Mouse (Mus musculus) intestine, embryonic 15.5 days (tissue): ENCODE measurements around the gene Fuom. TPM values are rescaled to one million over a fixed set of nuclear protein-coding genes. Genes with fewer than 3 reads are reported as not detected.

Experiments used
- ATAC-seq: fragments of 200-750 bp; cut with Nextera tagmentation; 2 replicates; pipeline ENCODE4 v1.8.0; 2017; ENCODE audit warnings: moderate TSS enrichment, moderate library complexity
- H3K27ac ChIP-seq: fragments of 300-500 bp; sonication (generic); 2 replicates; pipeline ENCODE4 v1.5.1; 2015; ENCODE audit warnings: mild to moderate bottlenecking, inconsistent platforms
- H3K27me3 ChIP-seq: fragments of 300-500 bp; sonication (generic); replicated peaks from 2 replicates; pipeline ENCODE4 v1.6.1; 2015; ENCODE audit warnings: inconsistent platforms
- H3K36me3 ChIP-seq: fragments of 300-500 bp; sonication (generic); 2 replicates; pipeline ENCODE4 v1.6.1; 2015; ENCODE audit warnings: inconsistent platforms
- H3K4me1 ChIP-seq: fragments of 300-500 bp; sonication (generic); replicated peaks from 2 replicates; pipeline ENCODE4 v1.6.1; 2015; ENCODE audit warnings: inconsistent platforms
- H3K4me2 ChIP-seq: fragments of 300-500 bp; sonication (generic); replicated peaks from 2 replicates; pipeline ENCODE4 v1.6.1; 2015; ENCODE audit warnings: mild to moderate bottlenecking, inconsistent platforms
- H3K4me3 ChIP-seq: fragments of 300-500 bp; sonication (generic); replicated peaks from 2 replicates; pipeline ENCODE4 v1.5.1; 2015; ENCODE audit warnings: inconsistent platforms
- H3K9ac ChIP-seq: fragments of 300-500 bp; sonication (generic); 2 replicates; pipeline ENCODE4 v1.6.1; 2015; ENCODE audit warnings: inconsistent platforms
- H3K9me3 ChIP-seq: fragments of 300-500 bp; sonication (generic); 2 replicates; pipeline ENCODE4 v1.6.1; 2016; ENCODE audit warnings: inconsistent platforms
- WGBS: fragments of 180-500 bp; shearing (Covaris S2); methylation state at CpG from one replicate; pipeline ENCODE4 v1.1.7; 2015; 5-methylcytosine and 5-hydroxymethylcytosine counted together
- polyA plus RNA-seq: library from polyadenylated mRNA; unstranded; fragments of >200 nt; fragmentation: Nextera tagmentation; extraction: Ambion mirVana; gene quantifications from 2 replicates; pipeline ENCODE4 v1.2.1, GENCODE M21; 2015

Fuom gene
- polyA plus RNA-seq, 1 experiment from 2014 or later, result 53.5 TPM

DNA sequence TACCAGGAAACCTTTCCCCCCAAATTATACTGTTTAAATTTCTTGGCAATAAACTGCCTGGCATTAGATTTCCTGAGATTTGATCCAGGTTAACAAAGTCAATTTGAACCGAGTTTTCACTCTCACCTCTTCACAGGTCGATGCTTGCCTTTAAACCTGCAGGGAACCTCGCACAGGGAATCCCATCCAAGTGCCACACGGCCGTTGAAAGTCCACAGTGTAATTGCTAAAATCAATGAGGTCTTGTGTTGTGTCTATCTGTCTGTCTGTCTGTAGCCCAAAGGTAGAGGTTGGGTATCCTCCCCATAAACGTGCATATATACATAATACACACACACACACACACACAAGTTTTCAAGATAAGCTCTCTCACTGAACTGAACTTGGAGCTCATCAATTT is 34.8 kb downstream of the Fuom start:
- no peak overlapping the region for H3K4me2 ChIP-seq
- ATAC-seq, result no peak
- WGBS, result 53% methylated on average over 6 of the region's 6 CpGs
- H3K36me3 ChIP-seq, result no peaks in the 10 kb centered on the region
- no peak overlapping the region for H3K9ac ChIP-seq
- peaks cover 25% of the 10 kb centered on the region for H3K27me3 ChIP-seq
- H3K4me1 ChIP-seq, result peaks cover 6% of the 10 kb centered on the region; the same call in 1 of the 2 replicates
- H3K27ac ChIP-seq, result no peak overlapping the region
- H3K9me3 ChIP-seq, result no peaks in the 10 kb centered on the region
- no peak overlapping the region for H3K4me3 ChIP-seq

DNA sequence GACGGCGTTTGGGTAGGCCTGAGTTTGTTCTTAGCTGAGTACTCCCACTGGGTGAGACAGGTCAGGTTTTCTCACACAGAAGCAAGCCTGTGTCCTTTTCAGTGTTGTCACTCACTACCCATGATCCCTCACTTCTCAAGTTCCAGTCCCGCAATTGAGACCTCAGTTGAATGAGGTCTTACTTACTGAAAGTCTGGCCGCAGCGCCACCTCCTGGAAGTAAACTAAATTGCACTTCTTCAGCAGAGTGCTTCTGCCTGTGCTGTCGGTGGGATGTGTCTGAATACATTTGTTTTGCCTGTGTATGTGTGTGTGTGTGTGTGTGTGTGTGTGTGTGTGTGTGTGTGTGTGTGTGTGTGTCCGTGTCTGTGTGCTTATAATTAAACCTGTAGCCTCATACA is 39.1 kb downstream of the Fuom start:
- ATAC-seq, result no peak
- Histone ChIP-seq H3K9me3 (no peaks in the 10 kb centered on the region), H3K4me2 (no peak overlapping the region), H3K9ac (no peak overlapping the region), H3K4me3 (no peak overlapping the region), H3K27ac (no peak overlapping the region), H3K4me1 (peaks cover 18% of the 10 kb centered on the region), H3K36me3 (no peaks in the 10 kb centered on the region), H3K27me3 (peaks cover 68% of the 10 kb centered on the region)
- 17% methylated on average over 7 of the region's 7 CpGs for WGBS

DNA sequence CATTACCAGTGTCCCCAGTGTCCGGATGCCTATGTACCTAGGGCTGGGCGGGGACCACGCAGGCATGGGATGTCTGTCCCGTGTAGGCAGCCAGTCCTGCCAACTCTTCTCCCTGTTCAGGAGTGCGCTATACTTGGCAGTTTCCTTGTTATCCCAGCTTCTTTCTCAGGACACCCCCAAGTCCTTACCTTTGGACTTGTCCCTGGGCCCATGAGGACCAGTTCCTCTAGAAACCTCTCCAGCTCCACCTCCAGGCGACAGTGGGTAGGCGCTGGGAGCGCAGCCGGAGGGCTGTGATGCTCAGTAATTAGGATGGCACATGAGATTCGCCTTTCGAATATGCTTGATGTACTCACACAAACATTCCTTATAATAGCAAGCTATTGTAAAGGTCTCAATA is 39.9 kb downstream of the Fuom start:
- H3K4me3 ChIP-seq, result no peak overlapping the region
- H3K4me2 ChIP-seq, result peak overlapping the region; percentile 86; the same call in 1 of the 2 replicates
- peaks cover 23% of the 10 kb centered on the region for H3K4me1 ChIP-seq
- H3K27ac ChIP-seq, result no peak overlapping the region
- ATAC-seq, result peak; percentile 55
- peaks cover 76% of the 10 kb centered on the region for H3K27me3 ChIP-seq
- 17% methylated on average over 11 of the region's 11 CpGs for WGBS
- H3K9me3 ChIP-seq, result no peaks in the 10 kb centered on the region
- H3K36me3 ChIP-seq, result no peaks in the 10 kb centered on the region
- H3K9ac ChIP-seq, result no peak overlapping the region

DNA sequence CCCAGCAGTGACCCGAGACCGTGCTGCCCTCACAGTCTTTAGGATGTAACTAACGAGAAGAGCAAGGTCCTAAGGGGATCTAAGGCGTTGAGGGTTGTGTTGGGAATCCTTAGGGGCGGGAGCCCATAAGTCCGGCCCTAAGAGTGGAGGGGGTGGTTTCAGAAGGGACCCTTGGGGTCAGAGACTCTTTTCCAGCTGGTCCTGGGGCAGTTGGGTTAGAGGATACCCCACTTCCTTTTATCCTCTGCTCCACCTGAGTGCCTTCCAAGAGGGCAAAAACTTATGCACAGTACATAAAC is 40.5 kb downstream of the Fuom start:
- Histone ChIP-seq H3K27me3 (peaks cover 81% of the 10 kb centered on the region), H3K9ac (no peak overlapping the region)
- ATAC-seq, result no peak

DNA sequence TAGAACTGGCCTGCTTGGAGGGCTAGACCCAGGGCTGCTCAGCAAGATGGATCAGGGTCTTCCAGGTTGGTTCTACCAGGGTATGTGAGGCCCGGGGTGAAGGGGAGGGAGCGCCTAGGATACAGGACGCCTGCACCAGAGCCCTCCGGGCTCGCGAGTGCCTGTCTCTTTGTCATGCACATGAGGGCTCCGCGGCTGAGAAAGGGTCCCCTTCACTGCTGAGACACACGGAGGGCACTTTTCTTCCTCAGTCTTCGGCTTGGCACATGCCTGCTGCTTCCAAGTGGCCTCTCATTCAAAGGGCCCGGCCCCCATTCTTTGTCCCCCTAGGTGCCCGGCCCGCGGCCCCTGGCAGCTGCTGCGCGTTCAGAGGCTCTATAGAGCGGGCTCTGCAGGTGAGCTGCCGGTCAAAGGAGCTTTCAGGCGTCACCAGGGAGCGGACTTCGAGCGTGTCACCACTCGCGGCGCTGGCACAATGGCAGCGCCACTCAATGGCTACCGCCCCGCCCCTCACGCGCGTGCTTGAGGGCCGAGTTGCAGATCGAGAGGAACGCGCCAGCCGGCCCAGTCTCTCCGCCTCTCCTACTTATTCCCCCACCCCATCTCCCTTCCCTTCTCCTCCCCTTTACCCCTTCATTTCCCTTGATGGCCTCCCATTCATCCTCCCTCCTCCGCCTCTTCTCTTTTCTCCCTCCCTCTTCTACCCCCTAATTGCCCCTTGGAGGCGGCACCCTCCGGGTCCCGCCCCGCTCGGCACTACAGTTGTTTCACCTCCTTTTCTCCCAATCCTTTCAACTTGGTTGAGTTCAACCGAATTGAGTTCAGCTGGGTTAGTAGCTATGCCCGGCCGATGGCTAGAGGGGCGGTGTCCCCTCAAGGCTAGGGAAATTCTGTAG is 41.1 kb downstream of the Fuom start:
- ATAC-seq, result peak; percentile 40
- no peak overlapping the region for H3K27ac ChIP-seq
- H3K27me3 ChIP-seq, result peaks cover 87% of the 10 kb centered on the region
- H3K4me1 ChIP-seq, result peaks cover 23% of the 10 kb centered on the region
- H3K4me2 ChIP-seq, result peak overlapping the region; percentile 86
- H3K4me3 ChIP-seq, result peak overlapping the region; percentile 36
- peak overlapping the region; percentile 14; the same call in 1 of the 2 replicates for H3K9ac ChIP-seq
- WGBS, result under 1% methylated on average over 47 of the region's 47 CpGs
- no peaks in the 10 kb centered on the region for H3K36me3 ChIP-seq
- H3K9me3 ChIP-seq, result no peaks in the 10 kb centered on the region

More for the DNA sequence above, 40.5 kb downstream of the Fuom start:
- peak overlapping the region; percentile 86 for H3K4me2 ChIP-seq
- 3% methylated on average over 6 of the region's 6 CpGs for WGBS
- peak overlapping the region; percentile 36 for H3K4me3 ChIP-seq
- no peaks in the 10 kb centered on the region for H3K36me3 ChIP-seq
- peaks cover 23% of the 10 kb centered on the region for H3K4me1 ChIP-seq
- no peaks in the 10 kb centered on the region for H3K9me3 ChIP-seq
- H3K27ac ChIP-seq, result no peak overlapping the region

DNA sequence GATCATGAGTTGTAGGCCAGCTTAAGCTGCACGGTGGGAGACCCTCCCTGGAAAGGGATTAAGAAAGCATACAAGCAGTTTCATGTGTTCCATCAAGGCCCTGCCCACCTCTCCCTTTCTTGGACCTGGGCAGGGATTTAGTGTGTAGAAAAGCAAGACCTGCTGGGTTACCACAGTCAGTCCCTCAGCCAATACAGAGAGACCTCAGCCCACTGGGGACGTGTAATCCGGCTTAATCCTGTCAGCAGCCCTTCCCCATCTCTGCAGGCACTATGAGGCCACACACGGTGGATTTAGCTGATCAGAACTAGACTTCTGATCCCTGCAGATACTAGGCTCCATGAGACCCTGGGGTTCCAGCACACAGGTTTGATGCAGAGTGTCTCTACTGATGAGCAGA is 42.6 kb downstream of the Fuom start:
- no peak overlapping the region for H3K4me3 ChIP-seq
- H3K4me1 ChIP-seq, result peaks cover 23% of the 10 kb centered on the region
- no peaks in the 10 kb centered on the region for H3K36me3 ChIP-seq
- H3K27ac ChIP-seq, result no peak overlapping the region
- H3K9ac ChIP-seq, result no peak overlapping the region
- 47% methylated on average over 4 of the region's 4 CpGs for WGBS
- H3K4me2 ChIP-seq, result no peak overlapping the region
- H3K27me3 ChIP-seq, result peaks cover 84% of the 10 kb centered on the region
- no peak for ATAC-seq
- no peaks in the 10 kb centered on the region for H3K9me3 ChIP-seq

DNA sequence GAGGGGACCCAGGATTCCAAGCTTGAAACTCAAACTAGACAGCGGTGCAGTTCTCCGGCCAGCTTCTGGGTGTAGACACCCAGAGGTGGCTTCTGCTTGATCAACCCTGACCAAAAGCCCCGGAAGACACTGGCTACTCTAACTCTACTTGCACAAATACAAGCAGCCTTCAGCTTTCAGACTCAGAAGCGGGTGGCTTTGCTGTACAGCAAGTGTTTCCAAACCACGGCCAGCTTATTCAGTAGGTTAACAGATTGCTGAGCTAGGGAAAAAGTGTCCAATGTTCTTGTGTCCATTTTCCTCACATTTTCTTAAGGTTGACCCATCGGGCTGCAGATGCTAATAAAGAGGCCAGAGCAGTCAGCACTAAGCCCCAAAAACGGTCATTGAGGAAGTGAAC is 43.7 kb downstream of the Fuom start:
- 33% methylated on average over 7 of the region's 7 CpGs for WGBS
- Histone ChIP-seq H3K9ac (peak overlapping the region; percentile 45; the same call in 1 of the 2 replicates), H3K4me3 (peak overlapping the region; percentile 43), H3K36me3 (no peaks in the 10 kb centered on the region), H3K4me1 (peaks cover 23% of the 10 kb centered on the region), H3K4me2 (peak overlapping the region; percentile 91), H3K27ac (no peak overlapping the region), H3K27me3 (peaks cover 75% of the 10 kb centered on the region), H3K9me3 (no peaks in the 10 kb centered on the region)
- no peak for ATAC-seq

DNA sequence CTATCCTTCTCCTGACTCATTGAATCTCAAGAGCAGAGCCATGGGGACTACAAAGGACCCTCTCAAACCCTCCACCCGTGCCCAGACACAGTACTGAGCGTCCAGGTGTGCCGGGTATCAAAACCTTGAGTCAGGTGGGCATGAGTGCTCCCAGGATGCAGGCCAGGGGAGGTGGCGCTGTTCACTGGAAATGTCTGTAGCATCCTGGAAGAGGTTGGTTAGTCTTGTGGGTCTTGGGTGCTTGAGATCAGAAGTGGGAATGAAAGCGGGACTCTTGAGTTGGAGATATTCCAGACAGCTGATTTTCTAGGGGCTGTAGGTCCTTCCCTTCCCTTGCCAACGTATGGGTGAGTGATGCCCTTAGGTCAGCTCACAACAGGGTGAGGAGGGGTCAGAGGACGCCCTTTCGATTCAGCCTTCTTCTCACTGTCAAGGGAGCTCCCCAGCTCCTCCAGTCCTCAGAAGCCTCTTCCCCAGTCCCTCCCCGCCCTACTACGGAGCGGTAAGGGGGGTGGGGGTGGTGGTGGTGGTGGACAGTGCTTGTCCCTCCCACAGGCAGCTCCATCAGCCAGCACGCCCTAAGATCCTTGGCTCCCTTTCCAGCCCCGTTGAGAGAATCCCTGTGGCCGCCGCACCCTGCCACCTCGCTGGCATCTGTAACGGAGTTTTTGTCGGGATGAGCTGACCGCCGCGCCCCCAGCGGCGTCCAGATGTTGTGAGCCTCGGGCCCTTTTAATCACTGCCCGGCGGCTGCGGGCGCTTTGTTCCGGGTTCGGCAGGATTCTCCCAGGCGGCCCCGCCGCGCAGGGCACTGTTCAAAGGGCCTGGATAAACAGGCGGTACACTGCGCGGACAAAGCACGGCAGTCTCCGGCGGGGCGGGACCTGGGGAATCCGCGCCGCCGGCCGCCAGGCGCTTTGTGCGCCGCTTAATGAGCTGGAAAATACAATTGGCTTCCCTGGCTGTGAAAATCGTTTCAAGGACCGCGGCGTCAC is 44.5 kb downstream of the Fuom start:
- WGBS, result 3% methylated on average over 53 of the region's 53 CpGs
- no peak overlapping the region for H3K27ac ChIP-seq
- H3K36me3 ChIP-seq, result no peaks in the 10 kb centered on the region
- peaks cover 23% of the 10 kb centered on the region for H3K4me1 ChIP-seq
- H3K27me3 ChIP-seq, result peaks cover 78% of the 10 kb centered on the region
- peak overlapping the region; percentile 91 for H3K4me2 ChIP-seq
- H3K9me3 ChIP-seq, result no peaks in the 10 kb centered on the region
- peak; percentile 60 for ATAC-seq
- H3K4me3 ChIP-seq, result peak overlapping the region; percentile 43
- H3K9ac ChIP-seq, result peak overlapping the region; percentile 45

DNA sequence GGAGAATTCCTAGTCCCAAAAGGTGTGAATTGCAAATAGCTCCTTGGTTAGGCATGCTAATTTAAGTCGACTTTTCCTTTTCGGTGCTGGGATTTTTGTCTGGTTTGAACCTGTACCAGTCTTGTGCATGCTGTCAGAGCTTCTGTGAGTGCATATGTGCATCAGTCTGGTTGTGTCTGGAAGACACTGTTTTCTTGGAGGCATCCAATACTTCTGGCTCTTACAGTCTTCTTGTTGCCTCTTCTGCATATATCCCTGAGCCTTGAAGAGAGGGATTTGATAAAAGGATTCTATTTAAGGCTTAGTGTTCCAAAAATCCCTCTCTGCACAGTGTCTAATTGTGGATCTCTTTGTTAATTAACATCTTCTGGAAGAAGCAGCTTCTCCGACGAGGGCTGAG is 48.1 kb downstream of the Fuom start:
- peaks cover 72% of the 10 kb centered on the region for H3K27me3 ChIP-seq
- 80% methylated on average over 4 of the region's 4 CpGs for WGBS
- ATAC-seq, result no peak

DNA sequence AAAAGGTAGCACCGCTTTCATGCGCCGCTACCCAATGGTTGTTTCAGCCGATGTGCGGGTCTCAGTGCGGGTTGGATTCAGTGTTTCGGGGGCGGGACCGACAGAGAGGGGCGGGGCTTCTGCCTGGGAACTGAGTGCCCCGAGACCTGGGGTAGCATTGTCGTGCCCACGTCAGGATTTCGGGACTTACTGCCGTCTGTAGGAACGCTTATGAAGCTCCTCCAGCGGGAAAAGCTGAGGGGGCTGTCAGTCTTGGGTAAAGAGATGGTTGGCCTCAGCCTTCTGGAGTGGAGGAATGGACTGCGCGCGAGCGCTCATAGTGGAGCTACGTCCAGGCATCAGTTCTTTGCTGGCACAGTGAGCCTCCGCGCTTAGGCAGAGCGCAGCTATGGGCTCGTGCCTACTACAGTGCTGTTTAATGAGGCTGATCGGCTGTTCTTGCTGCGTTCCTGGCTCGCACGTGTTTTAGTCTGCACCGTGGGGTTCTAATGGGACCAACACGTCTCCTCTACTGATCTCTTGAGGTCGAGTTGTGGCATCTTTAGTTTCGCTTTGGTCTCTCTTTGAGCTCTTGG is 53.0 kb downstream of the Fuom start:
- WGBS, result under 1% methylated on average over 34 of the region's 34 CpGs
- no peak overlapping the region for H3K9ac ChIP-seq
- peaks cover 84% of the 10 kb centered on the region for H3K27me3 ChIP-seq

More for the DNA sequence above, 48.1 kb downstream of the Fuom start:
- no peak overlapping the region for H3K27ac ChIP-seq
- peaks cover 15% of the 10 kb centered on the region for H3K4me1 ChIP-seq
- H3K4me3 ChIP-seq, result no peak overlapping the region
- H3K9me3 ChIP-seq, result no peaks in the 10 kb centered on the region
- H3K36me3 ChIP-seq, result no peaks in the 10 kb centered on the region
- no peak overlapping the region for H3K4me2 ChIP-seq
- no peak overlapping the region for H3K9ac ChIP-seq

DNA sequence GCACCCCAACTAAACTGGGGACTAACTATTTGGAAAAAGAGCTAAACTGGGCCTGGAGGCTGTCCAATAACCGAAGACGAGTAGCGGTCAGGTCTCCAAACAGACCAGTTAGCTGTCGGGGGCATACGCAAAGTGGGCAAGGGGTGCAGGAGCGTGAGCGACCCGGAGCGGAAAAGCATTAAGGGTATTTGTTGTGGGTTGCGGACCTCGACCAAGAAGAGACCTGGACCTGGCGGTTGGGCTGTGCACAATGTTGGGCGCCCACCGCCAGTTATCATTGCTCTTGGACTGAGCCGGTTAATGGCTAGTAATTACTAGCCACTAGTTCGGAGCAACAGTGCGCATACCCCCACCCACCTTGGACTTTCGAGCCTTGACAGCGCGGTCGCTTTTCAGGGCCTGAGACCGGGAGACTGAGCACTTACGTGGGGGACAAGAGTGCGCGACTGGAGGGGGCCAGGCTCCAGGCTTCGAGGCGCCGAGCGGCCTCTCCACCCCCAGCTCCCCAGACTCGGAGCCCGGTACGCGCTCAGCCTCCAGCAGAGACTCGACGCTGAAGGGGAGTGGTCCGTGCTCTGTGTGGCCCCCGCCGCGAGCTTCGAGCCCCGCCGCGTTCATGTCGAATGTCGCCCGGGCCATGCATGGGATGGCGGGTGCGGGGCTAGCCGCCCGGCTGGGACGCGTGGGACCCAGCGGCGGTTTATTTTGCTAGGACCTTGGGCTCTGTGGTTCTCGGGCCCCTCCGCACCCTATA is 53.7 kb downstream of the Fuom start, which contains the start of gene Msx3:
Msx3 (minus strand) TSS at position 729 of the 754 bp plus-strand sequence.
- Histone ChIP-seq H3K4me2 (peak within 1 kb of the TSS; percentile 90), H3K27ac (no peak within 1 kb of the TSS), H3K4me1 (peaks cover 23% of the 10 kb centered on the region), H3K9me3 (no peaks in the 10 kb centered on the region), H3K36me3 (no peaks in the 10 kb centered on the region), H3K27me3 (peaks cover 86% of the 10 kb centered on the region), H3K9ac (no peak within 1 kb of the TSS), H3K4me3 (peak within 1 kb of the TSS; percentile 44)
- 1% methylated on average over 56 of the region's 56 CpGs for WGBS
- peak; percentile 34 for ATAC-seq

More for the DNA sequence above, 53.0 kb downstream of the Fuom start:
- Histone ChIP-seq H3K4me1 (peaks cover 23% of the 10 kb centered on the region), H3K36me3 (no peaks in the 10 kb centered on the region), H3K27ac (no peak overlapping the region), H3K4me2 (peak overlapping the region; percentile 90), H3K9me3 (no peaks in the 10 kb centered on the region), H3K4me3 (peak overlapping the region; percentile 44)
- peak; percentile 61 for ATAC-seq
